Mouse (Mus musculus) embryo, embryonic 11.5 days (tissue): Measurements from ENCODE around the gene Frem2.

Experiments used
- DNase-seq: peaks from one replicate; pipeline ENCODE4 v3.0.0-alpha.2; 2012; ENCODE audit warnings: low read depth, low spot score

Frem2 gene

GRCm38 (mm10) chr3:53555031-53555952 is 101.9 kb downstream of the Frem2 start:
- no peak for DNase-seq

DNA sequence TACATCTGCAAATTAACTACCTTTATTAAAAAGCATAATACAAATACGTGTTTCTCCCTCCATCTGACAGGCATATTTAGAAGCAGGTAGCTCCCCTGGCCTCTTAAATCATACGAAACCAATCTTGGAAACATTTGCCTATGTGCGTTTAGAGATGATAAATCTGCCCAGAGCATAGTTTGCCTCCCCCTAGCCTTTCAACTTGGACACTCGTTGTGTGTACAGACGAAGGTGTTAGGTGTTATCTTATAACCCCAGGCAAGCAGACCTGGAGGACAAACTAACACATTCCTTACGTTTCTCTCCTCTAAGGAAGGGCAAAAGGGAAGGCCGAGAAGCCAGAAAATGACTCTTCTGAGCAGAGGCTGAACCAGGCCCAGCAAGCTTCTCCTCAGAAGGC is 104.5 kb downstream of the Frem2 start:
- DNase-seq: no peak

- DNase-seq: no peak
Observed at GRCm38 (mm10) chr3:53532091-53532490, 125.1 kb downstream of the Frem2 start.

GRCm38 (mm10) chr3:53530305-53530704 is 126.8 kb downstream of the Frem2 start:
- DNase-seq: no peak

GRCm38 (mm10) chr3:53525737-53526136 is 131.4 kb downstream of the Frem2 start:
- DNase-seq: peak; percentile 65

- DNase-seq: no peak
Observed at GRCm38 (mm10) chr3:53522794-53523193, 134.4 kb downstream of the Frem2 start.

DNA sequence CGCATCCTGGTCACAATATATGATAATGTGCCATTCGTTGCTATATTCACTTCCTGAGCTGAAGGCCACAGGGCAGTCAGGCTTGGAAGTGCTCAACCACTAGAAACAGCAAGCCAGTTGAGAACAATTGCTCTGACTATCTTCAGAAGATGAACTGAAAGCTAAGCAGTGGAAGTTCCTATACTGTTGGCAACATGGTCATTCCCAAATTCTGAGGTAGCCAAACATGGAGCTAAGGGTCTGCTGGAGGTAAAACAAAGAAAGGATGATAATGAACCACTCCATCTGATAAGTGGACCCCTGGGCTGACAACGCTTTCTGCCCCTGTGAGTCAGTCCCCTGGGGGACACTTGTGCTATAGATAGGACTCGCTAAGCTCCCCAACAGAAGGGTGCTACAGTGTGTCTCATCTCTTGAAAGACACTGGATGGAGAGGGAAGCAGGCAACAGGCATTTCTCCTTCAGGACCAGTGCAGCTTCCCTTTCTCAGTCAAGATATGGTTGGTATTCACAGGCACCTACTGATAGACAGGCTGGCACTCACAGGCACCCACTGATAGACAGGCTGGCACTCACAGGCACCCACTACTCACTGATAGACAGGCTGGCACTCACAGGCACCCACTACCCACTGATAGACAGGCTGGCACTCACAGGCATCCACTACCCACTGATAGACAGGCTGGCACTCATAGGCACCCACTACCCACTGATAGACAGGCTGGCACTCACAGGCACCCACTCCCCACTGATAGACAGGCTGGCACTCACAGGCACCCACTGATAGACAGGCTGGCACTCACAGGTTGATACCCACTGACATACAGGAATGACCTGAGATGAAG is 142.7 kb downstream of the Frem2 start:
- DNase-seq: no peak

- no peak for DNase-seq
Observed at GRCm38 (mm10) chr3:53513096-53513495, 144.1 kb downstream of the Frem2 start.

DNA sequence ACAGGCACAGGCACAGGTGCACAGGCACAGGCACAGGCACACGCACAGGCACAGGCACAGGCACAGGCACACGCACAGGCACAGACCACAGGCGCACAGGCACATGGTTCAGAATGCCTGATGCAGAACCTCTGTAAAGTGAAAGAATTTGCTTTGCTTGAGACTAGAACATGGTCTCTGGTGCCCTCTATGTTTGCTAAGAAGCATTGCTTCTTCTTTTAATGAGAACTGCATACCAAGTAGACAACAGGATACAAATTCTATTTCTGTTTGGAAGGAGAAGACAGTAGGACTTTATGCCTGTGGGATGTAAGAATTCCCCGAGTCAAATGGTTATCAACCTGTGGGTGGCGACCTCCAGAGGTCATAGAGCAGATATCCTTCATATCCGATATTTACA is 154.7 kb downstream of the Frem2 start:
- no peak for DNase-seq

DNA sequence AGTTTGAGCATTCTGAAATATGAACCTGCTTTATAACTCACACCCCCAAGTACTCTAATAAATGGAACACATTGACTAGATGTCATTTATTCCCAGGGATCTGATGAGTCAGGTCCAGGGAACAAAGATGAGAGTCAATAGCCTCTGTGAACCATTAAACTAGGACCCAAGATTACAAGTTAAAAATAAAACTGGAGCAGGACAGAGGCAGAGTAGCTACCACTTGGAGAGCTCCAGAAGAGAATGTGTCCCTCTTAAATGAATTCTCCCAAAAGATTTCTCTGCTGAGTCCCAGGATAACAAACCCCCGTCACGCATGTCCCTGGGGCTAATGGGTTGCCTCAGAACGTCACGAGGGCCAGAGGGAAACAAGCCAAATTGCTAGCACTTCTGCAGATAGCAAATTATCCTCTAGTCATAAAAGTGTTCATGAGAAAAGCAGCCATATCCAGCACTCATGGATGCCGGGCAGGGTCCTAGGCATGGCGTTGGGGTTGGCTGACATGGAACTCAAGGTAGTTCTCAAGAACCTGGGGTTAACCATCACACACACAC is 158.7 kb downstream of the Frem2 start:
- no peak for DNase-seq

DNA sequence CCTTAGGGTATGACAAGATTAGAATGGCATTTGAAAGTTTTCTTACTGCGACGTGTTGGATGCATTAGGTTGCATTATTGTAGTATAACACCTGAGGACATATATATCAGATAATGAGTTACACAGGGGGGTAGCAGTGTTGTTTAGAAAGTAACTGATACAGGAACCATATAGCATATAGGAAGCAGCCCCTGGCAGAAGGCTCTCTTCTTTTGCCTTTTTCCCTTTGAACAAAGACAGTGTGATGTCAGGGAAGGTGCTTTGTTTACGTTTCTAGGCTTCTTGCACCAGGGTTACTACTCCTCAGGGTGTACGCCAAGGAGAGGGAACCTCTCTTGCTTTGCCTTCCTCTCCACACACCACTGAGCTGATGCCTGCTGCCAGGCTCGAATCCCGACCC is 168.8 kb downstream of the Frem2 start, which contains the start of gene Stoml3:
Stoml3 (plus strand) TSS at position 301 of the 400 bp plus-strand sequence.
- no peak for DNase-seq

GRCm38 (mm10) chr3:53486996-53487576 is 170.1 kb downstream of the Frem2 start:
- DNase-seq: no peak

GRCm38 (mm10) chr3:53486561-53486960 is 170.6 kb downstream of the Frem2 start:
- DNase-seq: no peak

DNA sequence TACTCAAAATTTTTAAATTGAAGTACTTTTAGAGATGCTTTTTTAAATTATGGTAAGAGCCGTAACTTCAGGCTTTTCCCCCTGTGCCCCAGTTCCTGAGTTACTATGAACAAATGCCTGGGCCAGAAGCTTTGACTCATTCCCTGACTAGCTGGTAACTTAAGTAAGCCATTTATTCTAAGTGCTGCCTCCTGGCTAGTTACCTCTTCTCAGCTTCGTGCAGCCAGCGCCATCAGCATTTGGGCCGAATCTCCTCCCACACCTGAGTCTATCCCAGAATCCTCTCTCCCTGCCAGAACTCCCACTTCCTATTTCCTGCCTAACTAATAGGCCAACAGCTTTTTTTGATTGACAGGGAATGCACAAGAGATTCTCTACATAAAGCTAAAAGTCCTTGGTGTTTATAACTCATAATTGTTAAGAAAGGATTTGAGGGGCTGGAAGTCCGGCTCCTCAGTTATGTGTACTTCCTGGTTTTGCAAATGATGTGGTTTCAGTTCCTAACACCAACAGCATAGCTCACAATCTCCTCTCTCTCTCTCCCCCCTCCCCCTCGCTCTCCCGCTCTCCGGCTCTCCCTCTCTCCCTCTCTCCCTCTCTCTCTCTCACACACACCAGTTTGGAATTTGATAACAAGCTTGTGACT is 173.6 kb downstream of the Frem2 start:
- DNase-seq: no peak

- no peak for DNase-seq
Observed at GRCm38 (mm10) chr3:53478419-53479046, 178.6 kb downstream of the Frem2 start.

GRCm38 (mm10) chr3:53477468-53477867 is 179.7 kb downstream of the Frem2 start:
- no peak for DNase-seq

GRCm38 (mm10) chr3:53475889-53476288 is 181.3 kb downstream of the Frem2 start:
- no peak for DNase-seq

DNA sequence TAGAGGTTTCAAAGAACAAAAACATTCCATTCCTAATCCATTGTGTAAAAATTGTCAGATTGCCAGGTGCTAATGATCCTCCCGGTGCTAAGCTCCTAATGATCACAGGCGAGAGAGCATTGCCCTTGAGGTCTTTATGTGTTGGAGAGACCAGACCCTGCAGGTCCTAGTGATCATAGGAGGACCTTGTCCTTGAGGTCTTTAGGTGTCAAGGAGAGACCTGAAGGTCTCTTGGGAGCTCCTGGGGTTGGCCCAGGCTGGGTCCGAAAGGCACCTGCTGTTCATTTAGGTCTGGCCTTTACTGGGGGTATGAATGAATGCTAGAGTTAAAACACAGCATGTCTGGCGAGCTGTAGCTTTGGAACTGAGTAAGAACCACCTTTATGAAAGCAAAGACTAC is 183.0 kb downstream of the Frem2 start:
- DNase-seq: no peak

- no peak for DNase-seq
Observed at GRCm38 (mm10) chr3:53472061-53472460, 185.1 kb downstream of the Frem2 start.

DNA sequence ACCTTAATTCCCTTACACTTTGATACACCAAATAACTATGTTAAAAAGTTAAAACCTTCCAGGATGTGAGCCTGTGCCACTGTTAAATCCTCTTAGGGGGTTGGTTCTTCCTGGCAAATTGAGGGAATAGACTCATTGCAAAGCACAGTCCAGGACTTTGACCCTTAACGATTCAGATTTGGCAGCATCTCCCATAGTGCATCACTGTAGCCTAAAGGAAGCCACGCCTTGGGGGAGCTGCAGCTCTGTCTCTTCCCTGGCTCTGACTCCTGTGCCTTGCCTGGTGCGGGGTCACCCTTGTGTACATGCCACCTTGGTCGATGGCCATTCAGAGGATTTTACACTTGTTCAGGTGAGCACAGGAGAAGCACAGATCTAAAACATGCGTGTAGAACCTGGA is 187.5 kb downstream of the Frem2 start:
- no peak for DNase-seq

- DNase-seq: no peak
Observed at GRCm38 (mm10) chr3:53467356-53467755, 189.8 kb downstream of the Frem2 start.
